Mouse (Mus musculus): Measurements from ENCODE around the gene Olfr1294. TPM values are rescaled to one million over a fixed set of nuclear protein-coding genes. Genes with fewer than 3 reads are reported as not detected.

Gene Olfr1294
- not detected in 2 replicates for polyA plus RNA-seq (2015; fragmentation: Nextera tagmentation; extraction: Ambion mirVana)

- no peak within 1 kb of the TSS for H3K4me3 ChIP-seq (replicated peaks)
- H3K27me3 ChIP-seq (replicated peaks) = no peaks in the 10 kb centered on the region
- no peak within 1 kb of the TSS for H3K9ac ChIP-seq
- WGBS = 42% methylated on average over 1 of the region's 1 CpGs
- H3K27ac ChIP-seq = no peak within 1 kb of the TSS
- no peaks in the 10 kb centered on the region for H3K4me1 ChIP-seq
- no peaks in the 10 kb centered on the region for H3K36me3 ChIP-seq
- ATAC-seq (ENCODE audit: insufficient read depth, low FRiP score, low read depth) = no peak
- H3K9me3 ChIP-seq = no peaks in the 10 kb centered on the region
- H3K4me2 ChIP-seq = no peak within 1 kb of the TSS
Measured at GRCm38 (mm10) chr2:111540191-111540590, at the start of gene Olfr1294. Gene Olfr1294, minus strand, starts transcription at chr2:111540291.

GRCm38 (mm10) chr2:111569581-111569980 is 29.5 kb upstream of the Olfr1294 start, which contains the start of gene Olfr1295:
Gene Olfr1295, minus strand, starts transcription at chr2:111569681.
- no peak for ATAC-seq (ENCODE audit: insufficient read depth, low FRiP score, low read depth)
- H3K27me3 ChIP-seq (replicated peaks) = no peaks in the 10 kb centered on the region

GRCm38 (mm10) chr2:111524903-111525302 is 15.2 kb downstream of the Olfr1294 start, which contains the start of gene Olfr1293-ps:
Gene Olfr1293-ps, plus strand, starts transcription at chr2:111525203.
- H3K27me3 ChIP-seq (replicated peaks) = no peaks in the 10 kb centered on the region

More at GRCm38 (mm10) chr2:111569581-111569980, 29.5 kb upstream of the Olfr1294 start, which contains the start of gene Olfr1295:
- Histone ChIP-seq H3K4me2 (no peak within 1 kb of the TSS), H3K36me3 (no peaks in the 10 kb centered on the region), H3K4me3 (replicated peaks) (no peak within 1 kb of the TSS), H3K9me3 (no peaks in the 10 kb centered on the region), H3K27ac (no peak within 1 kb of the TSS), H3K9ac (no peak within 1 kb of the TSS), H3K4me1 (no peaks in the 10 kb centered on the region)

GRCm38 (mm10) chr2:111517451-111517850 is 22.6 kb downstream of the Olfr1294 start:
- H3K9ac ChIP-seq = no peak overlapping the region
- ATAC-seq (ENCODE audit: insufficient read depth, low FRiP score, low read depth) = no peak
- H3K4me2 ChIP-seq = no peak overlapping the region
- H3K4me3 ChIP-seq (replicated peaks) = no peak overlapping the region
- H3K4me1 ChIP-seq = no peaks in the 10 kb centered on the region
- no peaks in the 10 kb centered on the region for H3K36me3 ChIP-seq
- WGBS = 94% methylated on average over 10 of the region's 10 CpGs
- no peak overlapping the region for H3K27ac ChIP-seq
- H3K27me3 ChIP-seq (replicated peaks) = no peaks in the 10 kb centered on the region
- H3K9me3 ChIP-seq = no peaks in the 10 kb centered on the region

More at GRCm38 (mm10) chr2:111524903-111525302, 15.2 kb downstream of the Olfr1294 start, which contains the start of gene Olfr1293-ps:
- Histone ChIP-seq H3K36me3 (no peaks in the 10 kb centered on the region), H3K9ac (no peak within 1 kb of the TSS), H3K27ac (no peak within 1 kb of the TSS), H3K4me1 (no peaks in the 10 kb centered on the region), H3K9me3 (no peaks in the 10 kb centered on the region), H3K4me3 (replicated peaks) (no peak within 1 kb of the TSS), H3K4me2 (no peak within 1 kb of the TSS)
- WGBS = 76% methylated on average over 1 of the region's 1 CpGs
- ATAC-seq (ENCODE audit: insufficient read depth, low FRiP score, low read depth) = no peak

- Histone ChIP-seq H3K4me3 (replicated peaks) (no peak within 1 kb of the TSS), H3K4me1 (no peaks in the 10 kb centered on the region), H3K27me3 (replicated peaks) (no peaks in the 10 kb centered on the region), H3K9me3 (no peaks in the 10 kb centered on the region), H3K27ac (no peak within 1 kb of the TSS), H3K9ac (no peak within 1 kb of the TSS), H3K36me3 (no peaks in the 10 kb centered on the region), H3K4me2 (no peak within 1 kb of the TSS)
- WGBS = 87% methylated on average over 3 of the region's 3 CpGs
- ATAC-seq (ENCODE audit: insufficient read depth, low FRiP score, low read depth) = no peak
Measured at GRCm38 (mm10) chr2:111496880-111497279, 43.2 kb downstream of the Olfr1294 start, which contains the start of gene Olfr1291-ps1. Gene Olfr1291-ps1, plus strand, starts transcription at chr2:111497180.

GRCm38 (mm10) chr2:111493729-111494128 is 46.4 kb downstream of the Olfr1294 start, which contains the start of gene Olfr1290:
Gene Olfr1290, minus strand, starts transcription at chr2:111493829.
- ATAC-seq (ENCODE audit: insufficient read depth, low FRiP score, low read depth) = no peak
- H3K4me3 ChIP-seq (replicated peaks) = no peak within 1 kb of the TSS
- no peaks in the 10 kb centered on the region for H3K27me3 ChIP-seq (replicated peaks)
- H3K9me3 ChIP-seq = no peaks in the 10 kb centered on the region
- WGBS = 66% methylated on average over 5 of the region's 5 CpGs
- H3K27ac ChIP-seq = no peak within 1 kb of the TSS
- H3K36me3 ChIP-seq = no peaks in the 10 kb centered on the region
- no peak within 1 kb of the TSS for H3K9ac ChIP-seq
- no peak within 1 kb of the TSS for H3K4me2 ChIP-seq
- no peaks in the 10 kb centered on the region for H3K4me1 ChIP-seq

Other genes with a start within 250 kb of the Olfr1294 start
- gene Olfr1279, start 239.7 kb downstream of the Olfr1294 start, polyA plus RNA-seq (2015; fragmentation: Nextera tagmentation; extraction: Ambion mirVana) = not detected in 2 replicates
- not detected in 2 replicates for gene Olfr1280, start 226.3 kb downstream of the Olfr1294 start, polyA plus RNA-seq (2015; fragmentation: Nextera tagmentation; extraction: Ambion mirVana)
- not detected in 2 replicates for gene Olfr1281, start 213.8 kb downstream of the Olfr1294 start, polyA plus RNA-seq (2015; fragmentation: Nextera tagmentation; extraction: Ambion mirVana)
- gene Olfr1282, start 204.2 kb downstream of the Olfr1294 start, polyA plus RNA-seq (2015; fragmentation: Nextera tagmentation; extraction: Ambion mirVana) = not detected in 2 replicates
- gene Olfr1283, start 173.5 kb downstream of the Olfr1294 start, polyA plus RNA-seq (2015; fragmentation: Nextera tagmentation; extraction: Ambion mirVana) = not detected in 2 replicates
- not detected in 2 replicates for gene Olfr1284, start 164.8 kb downstream of the Olfr1294 start, polyA plus RNA-seq (2015; fragmentation: Nextera tagmentation; extraction: Ambion mirVana)
- gene Olfr1286, start 117.2 kb downstream of the Olfr1294 start, polyA plus RNA-seq (2015; fragmentation: Nextera tagmentation; extraction: Ambion mirVana) = not detected in 2 replicates
- not detected in 2 replicates for gene Olfr1287, start 91.1 kb downstream of the Olfr1294 start, polyA plus RNA-seq (2015; fragmentation: Nextera tagmentation; extraction: Ambion mirVana)
- gene Olfr1288, start 66.2 kb downstream of the Olfr1294 start, polyA plus RNA-seq (2015; fragmentation: Nextera tagmentation; extraction: Ambion mirVana) = not detected in 2 replicates
- not detected in 2 replicates for gene Olfr1289, start 59.5 kb downstream of the Olfr1294 start, polyA plus RNA-seq (2015; fragmentation: Nextera tagmentation; extraction: Ambion mirVana)
- not detected in 2 replicates for gene Olfr1290, start 46.5 kb downstream of the Olfr1294 start, polyA plus RNA-seq (2015; fragmentation: Nextera tagmentation; extraction: Ambion mirVana)
- not detected in 2 replicates for gene Olfr1291-ps1, start 43.1 kb downstream of the Olfr1294 start, polyA plus RNA-seq (2015; fragmentation: Nextera tagmentation; extraction: Ambion mirVana)
- gene Olfr1293-ps, start 15.1 kb downstream of the Olfr1294 start, polyA plus RNA-seq (2015; fragmentation: Nextera tagmentation; extraction: Ambion mirVana) = not detected in 2 replicates
- gene Olfr1295, start 29.4 kb upstream of the Olfr1294 start, polyA plus RNA-seq (2015; fragmentation: Nextera tagmentation; extraction: Ambion mirVana) = not detected in 2 replicates
- not detected in 2 replicates for gene Olfr1297, start 86.2 kb upstream of the Olfr1294 start, polyA plus RNA-seq (2015; fragmentation: Nextera tagmentation; extraction: Ambion mirVana)
- not detected in 2 replicates for gene Olfr1298, start 108.9 kb upstream of the Olfr1294 start, polyA plus RNA-seq (2015; fragmentation: Nextera tagmentation; extraction: Ambion mirVana)
- gene Olfr1299, start 121.1 kb upstream of the Olfr1294 start, polyA plus RNA-seq (2015; fragmentation: Nextera tagmentation; extraction: Ambion mirVana) = not detected in 2 replicates
- gene Olfr1301, start 210.7 kb upstream of the Olfr1294 start, polyA plus RNA-seq (2015; fragmentation: Nextera tagmentation; extraction: Ambion mirVana) = not detected in 2 replicates
- not detected in 2 replicates for gene Olfr1302, start 237.1 kb upstream of the Olfr1294 start, polyA plus RNA-seq (2015; fragmentation: Nextera tagmentation; extraction: Ambion mirVana)

All from stomach, embryonic 15.5 days (tissue).